Mouse (Mus musculus) urinary bladder, postnatal 4 days (tissue): ENCODE measurements around the gene Atf5.

Experiments used
- DNase-seq, 2 experiments: peaks; one replicate each; pipeline ENCODE4 v3.0.0; 2021 to 2022; ENCODE audit warnings: low spot score in 2 of 2

Gene Atf5

DNA sequence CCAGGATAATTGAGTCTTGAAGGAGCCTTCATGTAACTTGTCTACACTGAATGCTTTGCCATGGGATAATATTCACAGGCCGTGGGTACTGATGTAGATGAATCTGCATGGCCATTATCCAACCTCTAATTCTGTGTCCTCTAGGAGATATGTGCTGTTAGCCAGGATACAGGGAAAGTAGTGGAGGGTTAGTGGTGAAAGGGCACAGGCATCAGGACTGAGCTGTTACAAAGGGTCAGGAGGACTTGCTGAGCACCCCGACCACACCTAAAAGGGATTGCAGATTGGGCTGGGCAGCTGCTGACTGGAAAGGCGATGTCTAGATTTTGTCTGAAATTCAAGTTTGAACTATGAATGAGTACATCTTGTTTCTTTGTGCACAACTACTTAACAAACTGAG is 4.1 kb upstream of the Atf5 start:
- peak; percentile 5 to 22 for DNase-seq

GRCm38 (mm10) chr7:44819863-44820262 is 3.4 kb upstream of the Atf5 start:
- peak; percentile 15 to 44 for DNase-seq

DNA sequence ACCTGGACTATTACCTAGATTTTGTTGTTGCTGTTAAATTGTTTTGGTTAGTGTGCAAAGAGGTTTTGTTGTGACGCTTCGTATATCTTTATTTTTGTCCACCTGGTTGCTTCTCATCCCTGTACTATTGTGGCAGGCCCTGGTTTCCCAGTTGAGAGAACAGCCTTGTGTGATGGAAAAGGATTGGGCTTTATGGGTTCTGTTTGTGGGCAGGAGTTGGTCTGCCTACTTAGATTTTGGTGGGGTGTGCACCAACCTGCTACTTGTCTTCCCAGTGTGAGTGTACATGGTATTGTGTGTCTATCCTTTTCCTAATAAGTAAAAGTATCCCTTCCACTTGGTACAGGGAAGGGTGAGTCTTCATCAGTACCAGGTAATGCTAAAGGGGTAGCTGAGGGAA is 2.9 kb upstream of the Atf5 start:
- peak in 1 of 2 experiments; percentile 42 for DNase-seq

GRCm38 (mm10) chr7:44818751-44819235 is 2.3 kb upstream of the Atf5 start:
- peak; percentile 40 to 71 for DNase-seq

DNA sequence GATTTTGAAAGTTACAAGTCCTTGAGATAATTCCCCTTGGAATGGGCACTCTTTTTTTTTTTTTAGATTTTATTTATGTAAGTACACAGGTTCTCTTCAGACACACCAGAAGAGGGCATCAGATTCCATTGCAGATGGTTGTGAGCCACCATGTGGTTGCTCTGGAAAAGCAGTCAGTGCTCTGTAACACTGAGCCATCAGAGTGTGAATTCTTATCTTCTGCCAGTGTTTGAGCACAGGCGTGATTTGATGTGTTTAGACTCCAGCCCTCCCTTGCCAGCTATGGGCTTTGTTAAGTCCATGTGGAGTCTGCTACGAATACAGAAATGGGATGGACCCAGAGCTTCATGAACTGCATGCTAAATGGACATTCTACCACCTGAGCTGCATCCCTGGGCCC is 1.7 kb upstream of the Atf5 start:
- peak; percentile 16 to 51 for DNase-seq

GRCm38 (mm10) chr7:44817441-44817840 is 983 bp upstream of the Atf5 start:
- DNase-seq, result no peak

- peak; percentile 99 for DNase-seq
Observed at GRCm38 (mm10) chr7:44815721-44816469, 563 bp downstream of the Atf5 start, which contains the start of the genes Nup62 and Il4i1. Nup62 (plus strand) TSS chr7:44816088. Il4i1 (plus strand) TSS chr7:44816387.

DNA sequence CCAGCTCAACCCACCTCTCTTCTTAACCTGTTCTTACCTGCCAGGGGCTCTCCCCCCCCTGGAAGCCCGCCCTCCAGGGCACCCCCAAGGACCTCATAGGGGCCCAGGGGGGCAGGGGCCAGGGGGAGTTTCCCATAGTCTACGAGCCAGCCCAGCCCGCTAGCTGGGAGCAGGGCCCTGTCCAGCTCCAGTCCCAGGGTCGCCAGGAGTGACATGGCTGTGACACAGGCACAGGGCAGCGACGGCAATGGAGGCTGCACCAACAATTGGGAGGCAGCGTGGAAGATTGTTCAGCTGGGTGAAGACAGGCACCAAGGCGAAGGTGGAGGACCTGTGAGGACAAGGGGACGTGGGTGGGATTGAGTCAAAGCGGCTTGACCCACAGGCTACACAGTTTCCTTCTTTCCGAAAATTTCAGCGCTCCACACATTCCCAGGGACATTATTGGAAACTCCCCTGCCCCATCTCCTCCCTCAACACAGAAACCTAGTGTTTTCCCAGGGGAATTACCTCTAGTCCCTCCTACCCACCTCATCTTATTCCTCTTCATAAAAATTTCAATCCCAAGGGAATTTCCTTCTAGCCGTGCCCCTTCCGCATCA is 1.4 kb downstream of the Atf5 start:
- DNase-seq, result peak in 1 of 2 experiments; percentile 53

DNA sequence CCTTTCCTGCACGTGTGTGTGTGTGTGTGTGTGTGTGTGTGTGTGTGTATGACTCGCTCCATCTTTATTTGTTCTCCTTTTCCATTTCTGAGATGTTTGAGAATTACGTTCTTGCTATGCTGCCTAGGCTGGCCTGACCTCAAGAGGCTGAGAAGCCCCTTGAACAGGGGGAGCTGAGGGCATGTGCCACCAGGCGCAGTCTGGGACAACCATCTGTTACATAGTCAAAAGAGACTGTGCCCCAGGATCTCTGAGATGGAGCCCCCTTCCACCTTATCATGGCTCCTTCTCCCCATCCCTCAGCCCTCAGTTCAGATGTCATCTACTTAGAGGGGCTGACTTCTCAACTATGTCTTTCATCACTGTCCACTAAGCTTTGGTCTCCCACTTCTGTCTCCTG is 2.0 kb downstream of the Atf5 start:
- peak in 1 of 2 experiments; percentile 47 for DNase-seq

- DNase-seq, result peak in 1 of 2 experiments; percentile 22
Observed at GRCm38 (mm10) chr7:44813985-44814384, 2.5 kb downstream of the Atf5 start.

DNA sequence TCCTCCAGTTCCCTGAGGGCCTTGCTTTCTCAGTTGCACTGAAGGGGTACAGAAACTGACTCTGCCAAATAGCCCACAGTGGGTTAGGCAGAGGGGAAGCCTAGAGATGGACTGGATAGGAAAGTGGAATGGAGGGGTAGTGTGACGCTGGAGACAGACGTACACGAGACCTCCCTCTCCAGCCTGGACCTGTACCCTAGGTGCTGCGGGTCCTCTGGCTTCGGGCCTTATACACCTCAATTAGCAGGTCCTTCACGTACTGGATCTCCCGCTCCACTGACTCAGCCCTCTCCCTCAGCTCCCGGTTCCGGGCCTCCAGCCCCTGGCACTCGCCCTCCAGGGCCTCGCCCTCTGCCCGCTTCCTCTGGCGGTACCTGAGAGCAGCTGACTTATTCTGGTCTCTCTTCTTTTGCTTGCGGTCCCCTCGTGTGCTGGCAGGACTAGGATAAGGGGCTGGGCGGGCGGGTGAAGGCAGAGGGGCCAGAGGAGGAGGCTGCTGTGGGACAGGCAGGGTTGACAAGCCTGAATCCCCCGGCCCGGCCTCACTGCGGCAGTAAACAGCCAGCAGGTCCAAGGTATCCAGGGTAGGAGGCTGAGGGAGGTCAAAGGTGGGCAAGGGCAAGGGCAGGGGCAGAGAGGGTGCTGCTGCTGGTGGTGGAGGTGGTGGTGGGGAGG is 3.7 kb downstream of the Atf5 start:
- peak in 1 of 2 experiments; percentile 55 for DNase-seq

DNA sequence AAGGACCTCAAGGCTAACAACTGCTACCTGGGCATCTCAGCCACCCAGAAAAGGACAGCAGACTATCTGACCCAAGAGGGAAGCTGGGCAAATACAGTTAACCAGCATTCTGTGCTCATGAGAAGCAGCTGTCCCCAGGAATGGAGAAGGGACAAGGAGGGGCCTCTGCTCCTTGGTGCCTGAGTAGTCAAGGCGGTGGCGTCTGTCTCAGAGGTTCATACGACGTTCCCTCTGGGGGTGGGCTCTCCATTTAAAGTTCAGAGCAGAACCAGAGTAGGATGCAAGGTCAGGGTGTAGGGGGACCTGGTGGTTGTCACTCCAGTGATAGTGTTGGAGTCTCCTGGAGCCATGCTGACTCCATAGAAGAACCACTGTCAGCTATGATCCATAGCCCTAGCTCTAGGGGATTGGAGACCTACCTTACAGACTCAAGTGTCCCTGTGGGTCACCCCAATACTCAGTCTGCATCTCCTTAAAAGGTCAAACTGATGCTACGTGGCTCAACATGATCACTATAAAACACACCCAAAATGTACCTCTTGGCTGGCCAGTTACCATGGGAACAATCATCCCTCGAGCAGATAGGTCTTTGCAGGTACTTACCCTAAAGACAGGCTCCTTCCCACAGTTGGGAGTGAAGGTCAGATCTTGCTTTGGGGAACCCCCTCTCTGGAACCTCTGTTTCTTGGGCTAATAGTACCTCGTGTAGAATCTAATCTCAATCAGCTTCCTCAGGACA is 5.5 kb downstream of the Atf5 start:
- peak in 1 of 2 experiments; percentile 35 for DNase-seq

GRCm38 (mm10) chr7:44810365-44810764 is 6.1 kb downstream of the Atf5 start:
- DNase-seq, result no peak

- DNase-seq, result peak in 1 of 2 experiments; percentile 42
Observed at GRCm38 (mm10) chr7:44809466-44809865, 7.0 kb downstream of the Atf5 start.

- peak in 1 of 2 experiments; percentile 30 for DNase-seq
Observed at GRCm38 (mm10) chr7:44808927-44809326, 7.5 kb downstream of the Atf5 start.

DNA sequence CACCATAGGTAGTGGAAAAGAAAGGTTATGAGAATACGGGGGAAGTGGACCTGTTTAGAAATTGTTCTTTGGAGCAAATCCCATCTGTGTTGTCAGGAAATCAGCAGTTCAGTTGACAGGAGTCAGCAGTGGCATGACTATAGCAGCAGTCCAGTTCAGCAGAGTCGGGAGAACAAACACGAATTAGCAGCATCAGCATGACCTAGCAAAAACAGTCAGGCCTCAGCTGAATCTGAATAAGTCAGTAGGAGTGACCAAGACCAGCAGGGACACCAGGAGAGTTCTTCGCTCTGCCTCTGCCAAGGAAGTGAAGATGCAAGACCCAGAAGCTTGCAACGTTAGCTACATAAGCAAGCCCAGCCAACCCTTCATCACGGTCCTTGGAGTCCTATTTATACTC is 23.7 kb downstream of the Atf5 start:
- DNase-seq, result no peak

DNA sequence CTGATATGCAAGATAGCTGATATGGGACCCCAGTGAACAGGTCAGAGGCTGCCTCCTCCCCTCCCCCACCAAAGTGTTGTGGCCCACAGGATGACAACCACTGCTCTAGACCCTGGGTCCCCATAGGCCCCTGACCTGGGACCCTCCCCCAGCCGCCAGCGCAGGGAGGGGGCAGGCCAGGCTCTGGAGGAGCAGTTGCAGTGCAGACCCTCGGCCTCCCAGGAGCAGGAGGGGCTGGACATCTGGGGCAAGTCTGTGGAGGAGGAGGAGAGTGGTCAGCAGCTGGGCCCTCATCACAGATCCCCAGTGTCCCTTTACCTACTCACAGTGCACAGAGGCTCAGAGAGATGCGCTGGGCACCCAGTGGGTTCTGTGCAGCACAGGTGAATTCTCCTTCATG is 26.4 kb downstream of the Atf5 start:
- DNase-seq, result no peak

DNA sequence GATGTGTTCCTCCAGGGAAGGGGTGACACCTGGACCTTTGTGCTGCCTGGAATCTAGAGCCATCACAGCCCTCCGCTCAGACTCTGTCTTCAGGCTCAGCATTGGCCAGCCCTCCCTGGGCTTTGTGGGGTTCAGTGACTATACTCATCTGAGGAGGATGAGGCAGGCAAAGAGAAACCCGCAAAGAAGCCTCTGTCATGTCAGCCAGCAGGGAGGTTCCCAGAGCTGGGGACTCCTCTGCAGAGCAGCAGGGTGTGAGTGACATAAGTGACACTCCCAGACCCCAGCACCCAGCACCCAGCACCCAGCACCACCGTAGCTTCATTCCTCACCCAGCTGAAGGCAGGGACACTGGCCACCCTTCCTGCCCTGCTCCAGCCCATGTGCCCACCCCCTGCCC is 26.9 kb downstream of the Atf5 start:
- no peak for DNase-seq

- DNase-seq, result no peak
Observed at GRCm38 (mm10) chr7:44780101-44780500, 36.4 kb downstream of the Atf5 start.

DNA sequence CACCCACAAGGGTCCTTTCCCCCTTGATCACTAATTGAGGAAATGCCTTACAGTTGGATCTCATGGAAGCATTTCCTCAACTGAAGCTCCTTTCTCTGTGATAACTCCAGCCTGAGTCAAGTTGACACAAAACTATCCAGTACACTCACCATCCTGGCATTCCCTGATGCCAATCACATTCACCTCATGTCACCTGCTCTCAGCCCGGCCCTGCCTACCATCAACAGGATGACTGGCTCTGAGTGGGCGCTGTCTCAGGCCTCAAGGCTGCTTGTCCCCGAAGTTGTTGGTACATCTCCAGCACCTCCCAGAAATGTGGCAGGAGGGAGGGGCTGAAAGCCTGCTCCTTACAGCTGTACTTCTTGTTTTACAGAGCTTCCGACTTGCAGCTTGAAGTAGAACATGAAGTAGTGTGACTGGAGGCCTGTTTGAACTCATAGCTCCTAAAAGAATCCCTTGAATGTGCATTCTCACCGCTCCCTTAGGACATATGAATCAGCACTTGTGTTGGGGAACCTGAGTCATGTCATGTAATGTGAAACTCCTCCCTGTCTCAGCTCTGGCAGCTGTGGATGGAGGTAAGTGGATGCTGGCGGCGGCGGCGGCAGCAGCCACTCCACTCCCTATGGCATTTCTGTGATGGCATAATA is 39.5 kb downstream of the Atf5 start:
- DNase-seq, result no peak

GRCm38 (mm10) chr7:44772591-44773204 is 43.8 kb downstream of the Atf5 start:
- DNase-seq, result no peak
